In the genomic region with DNA sequence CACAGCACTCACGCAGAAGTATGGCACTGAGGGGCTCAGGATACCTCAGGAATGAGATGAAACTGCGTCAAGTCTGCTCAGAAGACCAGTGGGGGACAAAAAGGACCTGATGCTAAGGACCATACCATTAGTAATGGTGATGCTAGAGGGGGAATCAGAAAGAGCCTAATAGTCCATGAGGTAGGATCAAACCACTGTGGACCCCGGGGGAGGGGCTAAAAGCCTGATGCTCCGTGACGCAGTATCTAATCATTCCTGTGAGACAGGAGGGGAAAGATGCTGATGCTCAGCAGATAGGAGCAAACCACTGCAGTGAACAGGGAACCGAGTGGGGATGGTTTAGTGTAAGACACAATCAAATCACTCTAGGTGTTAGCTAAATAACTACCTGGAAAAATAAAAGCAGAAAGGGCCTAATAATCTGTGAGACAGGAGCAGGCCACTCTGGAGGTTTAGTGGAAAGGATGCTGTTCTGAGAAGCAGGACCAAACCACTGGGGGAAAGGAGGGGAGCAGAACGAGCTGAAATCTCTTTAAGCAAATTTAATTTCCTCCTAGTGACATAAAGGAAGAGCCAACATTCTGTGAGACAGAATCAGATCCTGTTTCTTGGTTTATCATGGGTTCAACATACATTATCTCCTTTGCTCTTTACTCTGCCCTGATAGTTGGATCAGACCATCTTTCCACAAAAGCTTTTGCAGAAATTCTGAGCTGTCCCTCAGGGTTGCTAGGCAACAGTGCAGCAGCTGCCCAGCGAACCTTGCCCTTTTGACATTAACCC, we compare ENCODE assay signal across 8 mouse cellular contexts.
DNase-seq lines count a peak whose midpoint lies in the region; ATAC-seq and TF ChIP-seq lines count a peak whose summit lies in the region.

No protein-coding gene starts in this region.

- WGBS in hindbrain, embryonic 14.5 days = 13% methylated on average over 8 of the region's 8 CpGs
- 21% methylated on average over 8 of the region's 8 CpGs for WGBS in limb, embryonic 12.5 days

- H3K4me1 ChIP-seq in hindbrain, embryonic 14.5 days (replicated peaks; ENCODE audit: control insufficient read depth, insufficient read depth, low read length) = no peaks in the 10 kb centered on the region
- no peaks in the 10 kb centered on the region for H3K4me1 ChIP-seq in limb, embryonic 12.5 days (replicated peaks)

- H3K27me3 ChIP-seq in hindbrain, embryonic 14.5 days (ENCODE audit: control insufficient read depth, insufficient read depth, low read length) = peaks cover 14% of the 10 kb centered on the region; the same call in 1 of the 2 replicates
- peaks cover 47% of the 10 kb centered on the region for H3K27me3 ChIP-seq in limb, embryonic 12.5 days

- H3K4me3 ChIP-seq in hindbrain, embryonic 14.5 days (replicated peaks; ENCODE audit: low read length) = peak overlapping the region; percentile 38
- no peak overlapping the region for H3K4me3 ChIP-seq in limb, embryonic 12.5 days (replicated peaks)

- TF ChIP-seq POLR2A in brain, embryonic 14.5 days (IDR thresholded peaks at IDR 0.05; ENCODE audit: borderline replicate concordance, extremely low read depth, insufficient read depth, insufficient read length, poor library complexity, severe bottlenecking) = peak; percentile 12; the same call in 1 of the 2 replicates

- H3K36me3 ChIP-seq in hindbrain, embryonic 14.5 days (replicated peaks; ENCODE audit: control insufficient read depth, insufficient read depth) = peaks cover 4% of the 10 kb centered on the region; the same call in 1 of the 2 replicates
- H3K36me3 ChIP-seq in limb, embryonic 12.5 days = no peaks in the 10 kb centered on the region

- no peaks in the 10 kb centered on the region for H3K9me3 ChIP-seq in hindbrain, embryonic 14.5 days (ENCODE audit: control insufficient read depth, low read length)
- no peaks in the 10 kb centered on the region for H3K9me3 ChIP-seq in limb, embryonic 12.5 days

- peak; percentile 97 for ATAC-seq in hindbrain, embryonic 14.5 days (ENCODE audit: low FRiP score)
- ATAC-seq in limb, embryonic 12.5 days (ENCODE audit: insufficient number of reproducible peaks, insufficient read depth, low FRiP score, low TSS enrichment, low read depth) = no peak

- H3K9ac ChIP-seq in hindbrain, embryonic 14.5 days = peak overlapping the region; percentile 61
- H3K9ac ChIP-seq in limb, embryonic 12.5 days (replicated peaks) = no peak overlapping the region

- no peak for TF ChIP-seq CTCF in brain, embryonic 14.5 days (IDR thresholded peaks at IDR 0.05; ENCODE audit: borderline replicate concordance, extremely low read depth, insufficient read depth, insufficient read length)

- peak overlapping the region; percentile 90 for H3K27ac ChIP-seq in hindbrain, embryonic 14.5 days
- no peak overlapping the region for H3K27ac ChIP-seq in limb, embryonic 12.5 days

- peak; percentile 98 for DNase-seq in brain, embryonic 14.5 days (ENCODE audit: low read depth)
- DNase-seq in embryo, embryonic 11 days = peak; percentile 86
- peak; percentile 79 for DNase-seq in hindbrain, embryonic 14.5 days (ENCODE audit: low spot score)
- DNase-seq in right cerebral cortex, postnatal 4 days = peak; percentile 63
- DNase-seq in heart, adult 9 months (ENCODE audit: low spot score in 2 of 2) = no peak
- no peak for DNase-seq in gastrocnemius, adult 8-10 months (ENCODE audit: low spot score in 2 of 2)
- DNase-seq in B cell, adult 2 months = no peak

- peak overlapping the region; percentile 57 for H3K4me2 ChIP-seq in hindbrain, embryonic 14.5 days (replicated peaks)
- peak overlapping the region; percentile 27 for H3K4me2 ChIP-seq in limb, embryonic 12.5 days

Comparison
In these comparisons a context has a peak if more than half of its experiments do, and no peak if none do; other contexts are left out.
1. DNase-seq: peak in brain, embryonic 14.5 days (single experiment), embryo, embryonic 11 days (single experiment), hindbrain, embryonic 14.5 days (single experiment) and right cerebral cortex, postnatal 4 days (single experiment); none in heart, adult 9 months (0 of 2), gastrocnemius, adult 8-10 months (0 of 2) and B cell, adult 2 months (0 of 2).